Mouse (Mus musculus): ENCODE results near the gene Glis2. TPM values are rescaled to one million over a fixed set of nuclear protein-coding genes. Genes with fewer than 3 reads are reported as not detected.

Glis2 gene
- total RNA-seq (2021) = 10 to 100 TPM; 15.4 to 16.2 TPM

GRCm38 (mm10) chr16:4593971-4594813, at the start of gene Glis2:
Gene Glis2 (plus strand): TSS chr16:4594713.
- DNase-seq (ENCODE audit: extremely low spot score in 1 of 2, low spot score in 1 of 2) = peak in 1 of 2 experiments; percentile 46

- DNase-seq (ENCODE audit: extremely low spot score in 1 of 2, low spot score in 1 of 2) = no peak
These were observed 49.7 kb upstream of the Glis2 start for GRCm38 (mm10) chr16:4544845-4545244.

GRCm38 (mm10) chr16:4546838-4547237, 47.7 kb upstream of the Glis2 start:
- DNase-seq (ENCODE audit: extremely low spot score in 1 of 2, low spot score in 1 of 2) = no peak

- DNase-seq (ENCODE audit: extremely low spot score in 1 of 2, low spot score in 1 of 2) = no peak
These were observed 46.9 kb upstream of the Glis2 start for GRCm38 (mm10) chr16:4547611-4548010.

- DNase-seq (ENCODE audit: extremely low spot score in 1 of 2, low spot score in 1 of 2) = no peak
These were observed 45.4 kb upstream of the Glis2 start for GRCm38 (mm10) chr16:4548953-4549688.

- DNase-seq (ENCODE audit: extremely low spot score in 1 of 2, low spot score in 1 of 2) = peak; percentile 38 to 65
These were observed 43.5 kb upstream of the Glis2 start for GRCm38 (mm10) chr16:4551056-4551455.

GRCm38 (mm10) chr16:4551885-4552284, 42.6 kb upstream of the Glis2 start:
- DNase-seq (ENCODE audit: extremely low spot score in 1 of 2, low spot score in 1 of 2) = no peak

- DNase-seq (ENCODE audit: extremely low spot score in 1 of 2, low spot score in 1 of 2) = no peak
These were observed 41.5 kb upstream of the Glis2 start for GRCm38 (mm10) chr16:4552829-4553550.

- no peak for DNase-seq (ENCODE audit: extremely low spot score in 1 of 2, low spot score in 1 of 2)
These were observed 39.0 kb upstream of the Glis2 start for GRCm38 (mm10) chr16:4555555-4555954.

- DNase-seq (ENCODE audit: extremely low spot score in 1 of 2, low spot score in 1 of 2) = no peak
These were observed 37.4 kb upstream of the Glis2 start for GRCm38 (mm10) chr16:4557085-4557484.

GRCm38 (mm10) chr16:4557949-4558348, 36.6 kb upstream of the Glis2 start:
- peak; percentile 35 to 44 for DNase-seq (ENCODE audit: extremely low spot score in 1 of 2, low spot score in 1 of 2)

GRCm38 (mm10) chr16:4558384-4558979, 36.0 kb upstream of the Glis2 start:
- peak; percentile 76 to 83 for DNase-seq (ENCODE audit: extremely low spot score in 1 of 2, low spot score in 1 of 2)

- DNase-seq (ENCODE audit: extremely low spot score in 1 of 2, low spot score in 1 of 2) = peak; percentile 51 to 56
These were observed 35.4 kb upstream of the Glis2 start for GRCm38 (mm10) chr16:4558980-4559631.

GRCm38 (mm10) chr16:4559715-4560144, 34.8 kb upstream of the Glis2 start, which contains the start of gene Tfap4:
Gene Tfap4 (minus strand): TSS chr16:4559854.
- peak; percentile 68 to 83 for DNase-seq (ENCODE audit: extremely low spot score in 1 of 2, low spot score in 1 of 2)

GRCm38 (mm10) chr16:4560145-4560952, 34.2 kb upstream of the Glis2 start:
- peak; percentile 23 to 64 for DNase-seq (ENCODE audit: extremely low spot score in 1 of 2, low spot score in 1 of 2)

GRCm38 (mm10) chr16:4567912-4568311, 26.6 kb upstream of the Glis2 start:
- peak; percentile 65 to 88 for DNase-seq (ENCODE audit: extremely low spot score in 1 of 2, low spot score in 1 of 2)

GRCm38 (mm10) chr16:4570737-4571136, 23.8 kb upstream of the Glis2 start:
- no peak for DNase-seq (ENCODE audit: extremely low spot score in 1 of 2, low spot score in 1 of 2)

GRCm38 (mm10) chr16:4576038-4576437, 18.5 kb upstream of the Glis2 start:
- no peak for DNase-seq (ENCODE audit: extremely low spot score in 1 of 2, low spot score in 1 of 2)

- DNase-seq (ENCODE audit: extremely low spot score in 1 of 2, low spot score in 1 of 2) = no peak
These were observed 17.6 kb upstream of the Glis2 start for GRCm38 (mm10) chr16:4576873-4577272.
